Mouse (Mus musculus): Measurements from ENCODE around the gene Cmss1.

DNA sequence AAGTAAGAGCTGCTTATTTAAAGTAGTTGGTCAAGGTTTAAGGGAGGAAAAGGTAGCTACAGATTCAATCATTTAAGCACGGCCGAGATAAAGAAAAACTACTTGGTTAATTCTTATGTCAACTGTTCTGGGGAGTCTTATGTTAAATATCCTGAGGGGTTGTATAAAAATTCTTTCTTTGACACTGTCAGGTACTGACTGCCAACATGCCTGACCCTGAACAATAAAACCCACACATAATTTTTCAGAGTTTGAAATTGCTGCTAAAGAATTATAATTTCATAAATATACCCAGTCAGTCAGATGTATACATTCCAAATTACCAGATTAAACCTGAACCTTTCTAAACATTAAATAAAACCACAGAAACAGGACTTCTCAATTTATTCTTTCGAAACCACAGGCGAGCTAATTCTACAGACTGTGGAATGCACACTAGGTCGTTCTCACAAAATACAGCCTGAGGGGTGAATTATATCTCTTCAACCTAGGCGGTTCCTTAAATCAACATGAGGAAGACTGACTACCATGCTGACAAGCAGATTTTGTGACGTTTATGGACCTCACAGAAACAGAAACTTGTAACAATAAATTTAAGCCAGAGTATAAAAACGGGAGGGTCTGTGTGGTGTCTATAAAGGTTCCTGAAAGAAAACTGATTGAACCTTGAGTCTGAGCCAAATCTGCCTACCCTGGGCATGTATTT lies 223.2 kb downstream of the Cmss1 start:
- no peak for TF ChIP-seq EP300 (IDR thresholded peaks at IDR 0.05; ENCODE audit: low read depth)
- no peak for TF ChIP-seq CTCF (IDR thresholded peaks at IDR 0.05; ENCODE audit: low read depth)
